Mouse (Mus musculus) C2C12 (cell line): Measurements from ENCODE around the gene Ptpn20. TPM values are rescaled to one million over a fixed set of nuclear protein-coding genes. Genes with fewer than 3 reads are reported as not detected.
A peak's percentile ranks its signal among the peaks of the same experiment; 100 is the strongest.

Experiments used
- H3K27me3 ChIP-seq: one replicate; pipeline ENCODE4 v1.6.1; 2011; ENCODE audit not compliant: control insufficient read depth, insufficient read depth, insufficient read length
- H3K36me3 ChIP-seq: one replicate; pipeline ENCODE4 v1.6.1; 2011; ENCODE audit not compliant: control insufficient read depth, insufficient read depth
- H3K4me3 ChIP-seq: one replicate; pipeline ENCODE4 v1.5.1; 2011; ENCODE audit warnings: mild to moderate bottlenecking, control low read depth; ENCODE audit not compliant: poor library complexity, insufficient read depth, severe bottlenecking
- H3K79me2 ChIP-seq: one replicate; pipeline ENCODE4 v1.6.1; 2011; ENCODE audit not compliant: control insufficient read depth, insufficient read depth
- H3K79me3 ChIP-seq: one replicate; pipeline ENCODE4 v1.6.1; 2011; ENCODE audit warnings: low read depth, control low read depth
- H3ac ChIP-seq: one replicate; pipeline ENCODE3; 2011; ENCODE audit warnings: low read depth; ENCODE audit not compliant: control insufficient read depth, insufficient read length
- CEBPB ChIP-seq: IDR thresholded peaks from one replicate; pipeline ENCODE4 v1.6.1; 2011; ENCODE audit warnings: low read depth, mild to moderate bottlenecking, control low read depth, moderate library complexity
- CTCF ChIP-seq: IDR thresholded peaks from one replicate; pipeline ENCODE4 v1.5.1; 2011; ENCODE audit not compliant: control insufficient read depth, insufficient read depth, insufficient read length
- FOSL1 ChIP-seq: IDR thresholded peaks from one replicate; pipeline ENCODE4 v1.8.0; 2011; ENCODE audit warnings: mild to moderate bottlenecking, low read length; ENCODE audit not compliant: poor library complexity, insufficient read depth, severe bottlenecking
- MAX ChIP-seq: IDR thresholded peaks from one replicate; pipeline ENCODE4 v1.6.1; 2011; ENCODE audit warnings: mild to moderate bottlenecking, control low read depth
- MYOD1 ChIP-seq: IDR thresholded peaks from one replicate; pipeline ENCODE4 v1.6.1; 2011; ENCODE audit warnings: low read depth; ENCODE audit not compliant: control insufficient read depth, insufficient read length
- MYOG ChIP-seq: IDR thresholded peaks from one replicate; pipeline ENCODE4 v1.6.1; 2011; ENCODE audit not compliant: control insufficient read depth, insufficient read length; ENCODE audit errors: extremely low read depth
- USF1 ChIP-seq: IDR thresholded peaks from one replicate; pipeline ENCODE4 v1.6.1; 2011; ENCODE audit warnings: low read depth, mild to moderate bottlenecking, control low read depth, moderate library complexity
- polyA plus RNA-seq: library from polyadenylated mRNA; unstranded; fragments of >200 nt; fragmentation: generic; extraction: Trizol; gene quantifications from one replicate; pipeline ENCODE4 v1.2.1, GENCODE M21; 2012; ENCODE audit warnings: missing spikeins

The Ptpn20 gene
- polyA plus RNA-seq, 1 experiment, result not detected

GRCm38 (mm10) chr14:33573643-33574042 is 15.4 kb upstream of the Ptpn20 start:
- no peak overlapping the region for H3K4me3 ChIP-seq
- H3K36me3 ChIP-seq, result no peaks in the 10 kb centered on the region
- H3K79me2 ChIP-seq, result no peaks in the 10 kb centered on the region
- H3K27me3 ChIP-seq, result peaks cover 18% of the 10 kb centered on the region
- TF ChIP-seq MYOD1 (no peak), CEBPB (no peak)
- H3ac ChIP-seq, result no peak overlapping the region
- no peaks in the 10 kb centered on the region for H3K79me3 ChIP-seq

- TF ChIP-seq FOSL1 (no peak), MYOD1 (no peak), USF1 (no peak), CTCF (no peak)
- no peaks in the 10 kb centered on the region for H3K27me3 ChIP-seq
- H3K79me2 ChIP-seq, result no peaks in the 10 kb centered on the region
Measured at GRCm38 (mm10) chr14:33579771-33580484, 9.1 kb upstream of the Ptpn20 start.

GRCm38 (mm10) chr14:33598376-33599130 is 9.5 kb downstream of the Ptpn20 start:
- Histone ChIP-seq H3K79me3 (no peaks in the 10 kb centered on the region), H3K79me2 (no peaks in the 10 kb centered on the region), H3ac (no peak overlapping the region), H3K4me3 (no peak overlapping the region), H3K36me3 (no peaks in the 10 kb centered on the region), H3K27me3 (peaks cover 32% of the 10 kb centered on the region)
- TF ChIP-seq CEBPB, result peak; percentile 33
- no peak for TF ChIP-seq CTCF

More at GRCm38 (mm10) chr14:33579771-33580484, 9.1 kb upstream of the Ptpn20 start:
- Histone ChIP-seq H3ac (no peak overlapping the region), H3K36me3 (no peaks in the 10 kb centered on the region), H3K4me3 (no peak overlapping the region), H3K79me3 (no peaks in the 10 kb centered on the region)

GRCm38 (mm10) chr14:33607431-33607830 is 18.4 kb downstream of the Ptpn20 start:
- Histone ChIP-seq H3K79me3 (no peaks in the 10 kb centered on the region), H3K36me3 (no peaks in the 10 kb centered on the region), H3K79me2 (no peaks in the 10 kb centered on the region), H3K27me3 (peaks cover 14% of the 10 kb centered on the region), H3ac (no peak overlapping the region), H3K4me3 (no peak overlapping the region)
- TF ChIP-seq MYOD1, result no peak
- no peak for TF ChIP-seq CTCF
- no peak for TF ChIP-seq USF1
- no peak for TF ChIP-seq MYOG
- no peak for TF ChIP-seq MAX
- TF ChIP-seq FOSL1, result no peak
- TF ChIP-seq CEBPB, result no peak

- no peak for TF ChIP-seq CEBPB
- TF ChIP-seq CTCF, result no peak
- peaks cover 4% of the 10 kb centered on the region for H3K27me3 ChIP-seq
- H3K36me3 ChIP-seq, result no peaks in the 10 kb centered on the region
Measured at GRCm38 (mm10) chr14:33625036-33625435, 36.0 kb downstream of the Ptpn20 start.

GRCm38 (mm10) chr14:33632790-33633372 is 43.9 kb downstream of the Ptpn20 start:
- Histone ChIP-seq H3K27me3 (peaks cover 7% of the 10 kb centered on the region), H3K79me3 (no peaks in the 10 kb centered on the region), H3K4me3 (no peak overlapping the region), H3K36me3 (no peaks in the 10 kb centered on the region), H3K79me2 (no peaks in the 10 kb centered on the region), H3ac (no peak overlapping the region)
- TF ChIP-seq CTCF, result no peak
- TF ChIP-seq FOSL1, result no peak
- TF ChIP-seq MYOD1, result no peak
- no peak for TF ChIP-seq CEBPB
- no peak for TF ChIP-seq USF1
- no peak for TF ChIP-seq MAX
- TF ChIP-seq MYOG, result no peak

More at GRCm38 (mm10) chr14:33625036-33625435, 36.0 kb downstream of the Ptpn20 start:
- no peak overlapping the region for H3K4me3 ChIP-seq
- H3K79me2 ChIP-seq, result no peaks in the 10 kb centered on the region
- H3ac ChIP-seq, result no peak overlapping the region
- no peaks in the 10 kb centered on the region for H3K79me3 ChIP-seq
